Mouse (Mus musculus) thymus, adult 2 months (tissue): ENCODE data around the gene Zfand3. TPM values are rescaled to one million over a fixed set of nuclear protein-coding genes. Genes with fewer than 3 reads are reported as not detected.

Experiments
- DNase-seq: peaks from one replicate; pipeline ENCODE4 v3.0.0; 2021
- H3K27ac ChIP-seq: fragments of 200-500 bp; 2 replicates; pipeline ENCODE4 v1.5.1; 2012; ENCODE audit warnings: low read length, control low read depth; ENCODE audit not compliant: control insufficient read depth, insufficient read depth
- H3K27me3 ChIP-seq: fragments of 200-500 bp; 2 replicates; pipeline ENCODE4 v1.6.1; 2012; ENCODE audit warnings: mild to moderate bottlenecking, low read length, moderate library complexity, mixed read lengths; ENCODE audit not compliant: control insufficient read depth, insufficient read depth
- H3K36me3 ChIP-seq: fragments of 200-500 bp; 2 replicates; pipeline ENCODE4 v1.6.1; 2012; ENCODE audit warnings: mild to moderate bottlenecking, low read length, moderate library complexity; ENCODE audit not compliant: control insufficient read depth, insufficient read depth
- H3K4me1 ChIP-seq: fragments of 200-500 bp; replicated peaks from 2 replicates; pipeline ENCODE4 v1.6.1; 2012; ENCODE audit warnings: low read length; ENCODE audit not compliant: control insufficient read depth, insufficient read depth
- H3K4me3 ChIP-seq: fragments of 200-500 bp; 2 replicates; pipeline ENCODE4 v1.5.1; 2012; ENCODE audit warnings: mild to moderate bottlenecking, low read length, control low read depth, moderate library complexity; ENCODE audit not compliant: control insufficient read depth, insufficient read depth
- CTCF ChIP-seq: fragments of 200-500 bp; IDR thresholded peaks from 2 replicates; pipeline ENCODE4 v1.5.1; 2012; ENCODE audit warnings: mild to moderate bottlenecking, control low read depth, low read length, moderate library complexity, borderline replicate concordance; ENCODE audit not compliant: control insufficient read depth, poor library complexity, insufficient read depth; ENCODE audit errors: extremely low read depth
- POLR2A ChIP-seq: fragments of 200-500 bp; IDR thresholded peaks from 2 replicates; pipeline ENCODE4 v1.6.1; 2012; ENCODE audit warnings: mild to moderate bottlenecking, low read length, control low read depth, moderate library complexity; ENCODE audit not compliant: control insufficient read depth, poor library complexity, insufficient read depth; ENCODE audit errors: extremely low read depth
- WGBS: fragments of 180-500 bp; shearing (Covaris S2); methylation state at CpG from one replicate; pipeline ENCODE4 v1.1.7; 2018; 5-methylcytosine and 5-hydroxymethylcytosine counted together
- polyA plus RNA-seq: library from polyadenylated mRNA; depleted of rRNA; stranded (reverse); fragments of >200 nt; gene quantifications from 2 replicates; pipeline ENCODE4 v1.2.3, GENCODE M21; 2012; rRNA removed

The Zfand3 gene
- polyA plus RNA-seq: 67.3 and 75.6 TPM in 2 replicates

- Histone ChIP-seq H3K36me3 (no peaks in the 10 kb centered on the region), H3K4me3 (peak within 1 kb of the TSS; percentile 78), H3K4me1 (peaks cover 19% of the 10 kb centered on the region), H3K27me3 (no peaks in the 10 kb centered on the region), H3K27ac (peak within 1 kb of the TSS; percentile 79)
- peak; percentile 84 for DNase-seq
- TF ChIP-seq POLR2A: peak; percentile 39; the same call in 1 of the 2 replicates
- no peak; the same call in 1 of the 2 replicates for TF ChIP-seq CTCF
- WGBS: under 1% methylated on average over 77 of the region's 93 CpGs
These were observed at the start of gene Zfand3 for GRCm38 (mm10) chr17:30004203-30005102. TSS of gene Zfand3 (plus strand) at chr17:30004733.

- TF ChIP-seq POLR2A: no peak
- no peak for TF ChIP-seq CTCF
- Histone ChIP-seq H3K4me3 (no peak overlapping the region), H3K36me3 (no peaks in the 10 kb centered on the region), H3K27me3 (no peaks in the 10 kb centered on the region), H3K27ac (no peak overlapping the region), H3K4me1 (peaks cover 3% of the 10 kb centered on the region; the same call in 1 of the 2 replicates)
- WGBS: 84% methylated on average over 8 of the region's 8 CpGs
- no peak for DNase-seq
These were observed 48.7 kb upstream of the Zfand3 start for GRCm38 (mm10) chr17:29955880-29956279.

GRCm38 (mm10) chr17:29963730-29964259 lies 40.7 kb upstream of the Zfand3 start:
- peak overlapping the region; percentile 7; the same call in 1 of the 2 replicates for H3K4me3 ChIP-seq
- DNase-seq: peak; percentile 37
- TF ChIP-seq POLR2A: no peak
- TF ChIP-seq CTCF: 0 out of 2 replicates have a peak, but pooled peaks have one; percentile 11
- no peak overlapping the region for H3K27ac ChIP-seq
- WGBS: 3% methylated on average over 11 of the region's 11 CpGs
- peaks cover 11% of the 10 kb centered on the region for H3K4me1 ChIP-seq
- no peaks in the 10 kb centered on the region; the same call in 1 of the 2 replicates for H3K27me3 ChIP-seq
- H3K36me3 ChIP-seq: no peaks in the 10 kb centered on the region

GRCm38 (mm10) chr17:29965506-29965905 lies 39.0 kb upstream of the Zfand3 start:
- Histone ChIP-seq H3K4me1 (peaks cover 11% of the 10 kb centered on the region), H3K27ac (no peak overlapping the region), H3K27me3 (no peaks in the 10 kb centered on the region; the same call in 1 of the 2 replicates), H3K36me3 (no peaks in the 10 kb centered on the region), H3K4me3 (no peak overlapping the region)
- 92% methylated on average over 5 of the region's 5 CpGs for WGBS
- no peak for TF ChIP-seq POLR2A
- no peak for TF ChIP-seq CTCF
- no peak for DNase-seq

- TF ChIP-seq POLR2A: no peak
These were observed 34.4 kb upstream of the Zfand3 start, which contains the start of gene Mdga1 for GRCm38 (mm10) chr17:29970037-29970555. TSS of gene Mdga1 (minus strand) at chr17:29970087.

GRCm38 (mm10) chr17:29971761-29972432 lies 32.6 kb upstream of the Zfand3 start:
- H3K27ac ChIP-seq: no peak overlapping the region
- peaks cover 12% of the 10 kb centered on the region for H3K4me1 ChIP-seq
- TF ChIP-seq POLR2A (no peak), CTCF (no peak)
- DNase-seq: no peak
- H3K4me3 ChIP-seq: no peak overlapping the region
- no peaks in the 10 kb centered on the region for H3K27me3 ChIP-seq
- H3K36me3 ChIP-seq: no peaks in the 10 kb centered on the region
- WGBS: 84% methylated on average over 15 of the region's 15 CpGs

More at GRCm38 (mm10) chr17:29970037-29970555, 34.4 kb upstream of the Zfand3 start, which contains the start of gene Mdga1:
- Histone ChIP-seq H3K4me3 (no peak within 1 kb of the TSS), H3K4me1 (peaks cover 12% of the 10 kb centered on the region), H3K27me3 (no peaks in the 10 kb centered on the region), H3K36me3 (no peaks in the 10 kb centered on the region), H3K27ac (no peak within 1 kb of the TSS)
- WGBS: 92% methylated on average over 7 of the region's 7 CpGs
- no peak for DNase-seq
